Mouse (Mus musculus): ENCODE data around the gene Kcns3. TPM values are rescaled to one million over a fixed set of nuclear protein-coding genes. Genes with fewer than 3 reads are reported as not detected.

The Kcns3 gene
- 0.08 TPM in 1 of 2 replicates, not detected in the other for polyA plus RNA-seq (2015; fragmentation: Nextera tagmentation; extraction: Ambion mirVana)

DNA sequence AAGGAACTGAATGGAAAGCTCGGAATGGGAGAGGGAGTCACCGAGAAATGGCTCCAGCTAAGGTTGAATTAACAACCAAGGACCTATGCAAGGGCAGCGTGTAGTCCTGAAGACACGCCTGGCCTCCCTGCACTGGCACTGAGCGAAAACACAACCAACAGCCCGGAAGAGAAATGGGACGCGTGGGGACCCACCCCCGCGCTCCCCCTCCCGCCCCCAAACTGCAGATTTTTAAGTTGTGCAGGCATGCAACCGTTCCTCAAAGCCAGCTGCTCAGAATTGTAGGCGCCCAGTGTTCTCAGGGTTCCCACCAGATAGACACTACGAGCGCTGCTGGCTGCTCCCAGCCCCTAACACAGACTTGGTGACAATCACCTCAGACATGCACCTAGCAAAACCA, at the start of gene Kcns3:
Gene Kcns3 (minus strand): TSS at position 42 of the 400 bp plus-strand sequence.
- Histone ChIP-seq H3K27me3 (ENCODE audit: insufficient read depth, low read length) (peaks cover 42% of the 10 kb centered on the region), H3K4me2 (ENCODE audit: low read depth, low read length) (peak within 1 kb of the TSS; percentile 68), H3K36me3 (replicated peaks; ENCODE audit: insufficient read depth, low read length) (no peaks in the 10 kb centered on the region), H3K4me1 (ENCODE audit: insufficient read depth) (0 out of 2 replicates have a peak, but pooled peaks cover 3% of the 10 kb centered on the region), H3K27ac (ENCODE audit: low read depth) (no peak within 1 kb of the TSS), H3K4me3 (ENCODE audit: low read depth, low read length) (peak within 1 kb of the TSS; percentile 37), H3K9ac (replicated peaks) (no peak within 1 kb of the TSS), H3K9me3 (ENCODE audit: low read length) (no peaks in the 10 kb centered on the region)
- 18% methylated on average over 15 of the region's 15 CpGs for WGBS (ENCODE audit: insufficient replicate concordance)
- no peak for DNase-seq
- no peak for TF ChIP-seq CTCF (IDR thresholded peaks at IDR 0.05; ENCODE audit: low read depth)
- TF ChIP-seq EP300 (IDR thresholded peaks at IDR 0.05; ENCODE audit: low read depth) = no peak
- no peak for ATAC-seq

DNA sequence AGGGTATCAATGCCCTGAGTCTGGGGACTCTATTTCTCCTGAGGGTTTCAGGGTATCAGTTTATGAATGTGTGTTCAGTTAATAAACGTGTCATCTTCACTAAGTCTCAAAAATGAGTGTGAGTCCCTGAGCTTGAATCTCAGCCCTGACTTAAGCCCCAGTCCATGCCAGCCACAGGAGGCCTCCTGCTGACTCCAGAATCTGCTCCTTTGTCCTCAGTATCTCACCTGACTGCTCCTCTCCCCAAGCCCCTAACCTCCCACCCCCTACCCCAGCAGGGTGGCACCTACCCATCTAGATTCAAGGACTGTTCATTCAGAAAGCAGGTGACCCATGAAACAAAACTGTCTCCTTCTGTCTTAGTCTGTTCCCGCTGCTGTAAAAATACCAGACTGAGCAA, 47.7 kb upstream of the Kcns3 start:
- Histone ChIP-seq H3K9me3 (ENCODE audit: low read length) (no peaks in the 10 kb centered on the region), H3K36me3 (replicated peaks; ENCODE audit: insufficient read depth, low read length) (no peaks in the 10 kb centered on the region), H3K9ac (replicated peaks) (no peak overlapping the region), H3K4me1 (ENCODE audit: insufficient read depth) (no peaks in the 10 kb centered on the region), H3K4me2 (ENCODE audit: low read depth, low read length) (no peak overlapping the region), H3K4me3 (ENCODE audit: low read depth, low read length) (no peak overlapping the region), H3K27me3 (ENCODE audit: insufficient read depth, low read length) (no peaks in the 10 kb centered on the region), H3K27ac (ENCODE audit: low read depth) (no peak overlapping the region)
- TF ChIP-seq EP300 (IDR thresholded peaks at IDR 0.05; ENCODE audit: low read depth) = no peak
- TF ChIP-seq CTCF (IDR thresholded peaks at IDR 0.05; ENCODE audit: low read depth) = no peak
- DNase-seq (no peak), ATAC-seq (no peak)
- 61% methylated on average over 2 of the region's 2 CpGs for WGBS (ENCODE audit: insufficient replicate concordance)

DNA sequence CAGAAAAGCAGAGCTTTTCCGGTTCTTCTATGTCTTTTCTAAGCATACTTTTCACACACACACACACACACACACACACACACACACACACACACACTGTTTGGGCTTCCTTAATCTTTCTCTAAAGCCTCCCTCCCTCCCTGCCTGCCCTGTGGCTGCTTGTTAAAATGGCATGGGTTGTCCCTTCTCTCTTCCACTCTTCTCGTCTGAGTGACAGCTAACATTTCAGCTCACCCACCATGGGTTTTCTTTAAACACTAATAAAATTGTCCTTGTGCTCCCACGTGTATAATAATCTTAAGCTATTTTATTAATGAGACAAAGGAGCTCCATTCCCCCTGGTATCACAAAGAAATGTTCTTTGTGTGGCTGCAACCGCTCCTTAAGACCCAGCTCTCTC, 47.2 kb upstream of the Kcns3 start:
- TF ChIP-seq EP300 (IDR thresholded peaks at IDR 0.05; ENCODE audit: low read depth) (no peak), CTCF (IDR thresholded peaks at IDR 0.05; ENCODE audit: low read depth) (no peak)
- no peaks in the 10 kb centered on the region for H3K27me3 ChIP-seq (ENCODE audit: insufficient read depth, low read length)
- no peaks in the 10 kb centered on the region for H3K4me1 ChIP-seq (ENCODE audit: insufficient read depth)
- no peak overlapping the region for H3K27ac ChIP-seq (ENCODE audit: low read depth)
- H3K4me2 ChIP-seq (ENCODE audit: low read depth, low read length) = no peak overlapping the region
- no peaks in the 10 kb centered on the region for H3K9me3 ChIP-seq (ENCODE audit: low read length)
- no peak for ATAC-seq
- H3K4me3 ChIP-seq (ENCODE audit: low read depth, low read length) = no peak overlapping the region
- no peak for DNase-seq
- no peaks in the 10 kb centered on the region for H3K36me3 ChIP-seq (replicated peaks; ENCODE audit: insufficient read depth, low read length)
- 42% methylated on average over 4 of the region's 4 CpGs for WGBS (ENCODE audit: insufficient replicate concordance)
- no peak overlapping the region for H3K9ac ChIP-seq (replicated peaks)

DNA sequence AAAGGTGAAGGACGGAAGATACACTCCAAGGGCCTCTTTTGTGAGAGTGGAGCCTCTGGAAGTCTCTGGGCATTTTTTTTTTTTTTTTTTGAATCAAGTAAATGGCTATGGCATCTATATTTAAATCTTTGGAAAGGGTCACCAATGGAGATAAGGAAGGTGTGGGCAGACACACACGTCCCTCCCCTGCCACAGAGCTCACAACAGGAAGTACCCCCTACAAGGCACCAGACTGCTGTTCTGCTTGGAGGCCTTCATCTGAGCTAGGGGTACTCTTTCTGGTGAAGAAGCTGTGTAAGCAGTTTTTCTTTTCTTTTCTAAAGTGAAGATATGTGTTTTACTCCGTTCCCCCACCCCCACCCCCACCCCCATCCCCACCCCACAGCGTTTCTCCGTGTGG, 46.0 kb upstream of the Kcns3 start:
- Histone ChIP-seq H3K4me1 (ENCODE audit: insufficient read depth) (no peaks in the 10 kb centered on the region), H3K27me3 (ENCODE audit: insufficient read depth, low read length) (no peaks in the 10 kb centered on the region), H3K9me3 (ENCODE audit: low read length) (no peaks in the 10 kb centered on the region), H3K4me3 (ENCODE audit: low read depth, low read length) (no peak overlapping the region), H3K27ac (ENCODE audit: low read depth) (no peak overlapping the region), H3K4me2 (ENCODE audit: low read depth, low read length) (peak overlapping the region; percentile 51; the same call in 1 of the 2 replicates), H3K36me3 (replicated peaks; ENCODE audit: insufficient read depth, low read length) (no peaks in the 10 kb centered on the region), H3K9ac (replicated peaks) (no peak overlapping the region)
- ATAC-seq = no peak
- 44% methylated on average over 5 of the region's 5 CpGs for WGBS (ENCODE audit: insufficient replicate concordance)
- no peak for TF ChIP-seq EP300 (IDR thresholded peaks at IDR 0.05; ENCODE audit: low read depth)
- TF ChIP-seq CTCF (IDR thresholded peaks at IDR 0.05; ENCODE audit: low read depth) = no peak
- DNase-seq = no peak

DNA sequence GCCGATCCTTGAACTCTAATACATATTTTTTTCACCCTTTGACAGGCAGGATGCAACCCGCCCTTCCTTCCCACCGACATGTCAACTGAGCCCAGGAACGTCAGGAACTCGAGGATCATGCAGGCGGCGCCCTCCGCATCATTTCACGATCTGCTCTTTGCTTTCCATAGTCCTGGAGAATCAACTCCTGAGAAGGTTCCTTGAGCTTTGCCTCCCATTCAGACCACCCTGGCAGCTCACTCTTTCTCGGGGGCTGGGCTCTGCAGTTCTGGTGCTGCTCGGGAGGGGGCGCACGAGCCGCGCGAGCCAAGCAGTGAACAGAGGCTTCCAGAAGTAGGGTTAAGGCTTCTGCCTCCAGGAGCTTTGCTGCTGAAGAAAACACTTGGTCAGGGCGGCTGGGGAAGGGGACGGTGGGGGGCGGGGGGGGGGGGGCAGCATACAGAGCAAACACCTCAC, 45.3 kb upstream of the Kcns3 start:
- ATAC-seq (0 out of 2 replicates have a peak, but pooled peaks have one; percentile 44), DNase-seq (peak; percentile 74)
- Histone ChIP-seq H3K4me3 (ENCODE audit: low read depth, low read length) (no peak overlapping the region), H3K4me2 (ENCODE audit: low read depth, low read length) (peak overlapping the region; percentile 51), H3K36me3 (replicated peaks; ENCODE audit: insufficient read depth, low read length) (no peaks in the 10 kb centered on the region), H3K9ac (replicated peaks) (no peak overlapping the region), H3K9me3 (ENCODE audit: low read length) (no peaks in the 10 kb centered on the region), H3K4me1 (ENCODE audit: insufficient read depth) (no peaks in the 10 kb centered on the region), H3K27me3 (ENCODE audit: insufficient read depth, low read length) (no peaks in the 10 kb centered on the region), H3K27ac (ENCODE audit: low read depth) (no peak overlapping the region)
- 7% methylated on average over 17 of the region's 19 CpGs for WGBS (ENCODE audit: insufficient replicate concordance)
- TF ChIP-seq CTCF (IDR thresholded peaks at IDR 0.05; ENCODE audit: low read depth) = peak; percentile 90
- TF ChIP-seq EP300 (IDR thresholded peaks at IDR 0.05; ENCODE audit: low read depth) = no peak

DNA sequence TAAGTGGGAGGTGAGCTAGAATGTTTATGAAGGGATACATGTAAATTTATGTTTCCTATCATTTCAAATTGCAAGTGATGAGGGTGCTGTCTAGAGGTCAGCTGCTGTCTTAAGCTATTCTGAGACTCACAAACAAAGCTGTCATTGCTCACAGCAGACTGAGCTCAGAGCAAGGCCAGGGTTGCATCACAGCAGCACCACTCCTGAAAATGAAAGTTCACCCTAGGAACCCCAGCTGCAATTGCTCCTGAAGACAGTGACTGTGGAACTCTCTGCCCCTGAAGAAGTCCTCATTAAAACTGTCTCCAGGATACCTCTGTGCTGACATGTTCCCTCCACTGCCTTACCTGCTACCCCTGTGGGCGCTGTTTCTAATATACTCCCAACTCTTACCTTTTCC, 44.2 kb upstream of the Kcns3 start:
- no peak for DNase-seq

More for the DNA sequence above, 44.2 kb upstream of the Kcns3 start:
- no peak for ATAC-seq
- 91% methylated on average over 1 of the region's 1 CpGs for whole genome bisulfite sequencing (ENCODE audit: insufficient replicate concordance)
- H3K27ac ChIP-seq (ENCODE audit: low read depth) = no peak overlapping the region
- no peak for TF ChIP-seq CTCF (IDR thresholded peaks at IDR 0.05; ENCODE audit: low read depth)
- TF ChIP-seq EP300 (IDR thresholded peaks at IDR 0.05; ENCODE audit: low read depth) = no peak
- H3K36me3 ChIP-seq (replicated peaks; ENCODE audit: insufficient read depth, low read length) = no peaks in the 10 kb centered on the region
- H3K9ac ChIP-seq (replicated peaks) = no peak overlapping the region
- no peak overlapping the region for H3K4me3 ChIP-seq (ENCODE audit: low read depth, low read length)
- H3K4me2 ChIP-seq (ENCODE audit: low read depth, low read length) = no peak overlapping the region
- H3K9me3 ChIP-seq (ENCODE audit: low read length) = no peaks in the 10 kb centered on the region
- no peaks in the 10 kb centered on the region for H3K27me3 ChIP-seq (ENCODE audit: insufficient read depth, low read length)
- no peaks in the 10 kb centered on the region for H3K4me1 ChIP-seq (ENCODE audit: insufficient read depth)
